Mouse (Mus musculus): ENCODE measurements around the gene Ppfia3. TPM values are rescaled to one million over a fixed set of nuclear protein-coding genes. Genes with fewer than 3 reads are reported as not detected.

The Ppfia3 gene
- total and polyA plus RNA-seq, 2 experiments from 2014 or later: 25.5 to 107 TPM

DNA sequence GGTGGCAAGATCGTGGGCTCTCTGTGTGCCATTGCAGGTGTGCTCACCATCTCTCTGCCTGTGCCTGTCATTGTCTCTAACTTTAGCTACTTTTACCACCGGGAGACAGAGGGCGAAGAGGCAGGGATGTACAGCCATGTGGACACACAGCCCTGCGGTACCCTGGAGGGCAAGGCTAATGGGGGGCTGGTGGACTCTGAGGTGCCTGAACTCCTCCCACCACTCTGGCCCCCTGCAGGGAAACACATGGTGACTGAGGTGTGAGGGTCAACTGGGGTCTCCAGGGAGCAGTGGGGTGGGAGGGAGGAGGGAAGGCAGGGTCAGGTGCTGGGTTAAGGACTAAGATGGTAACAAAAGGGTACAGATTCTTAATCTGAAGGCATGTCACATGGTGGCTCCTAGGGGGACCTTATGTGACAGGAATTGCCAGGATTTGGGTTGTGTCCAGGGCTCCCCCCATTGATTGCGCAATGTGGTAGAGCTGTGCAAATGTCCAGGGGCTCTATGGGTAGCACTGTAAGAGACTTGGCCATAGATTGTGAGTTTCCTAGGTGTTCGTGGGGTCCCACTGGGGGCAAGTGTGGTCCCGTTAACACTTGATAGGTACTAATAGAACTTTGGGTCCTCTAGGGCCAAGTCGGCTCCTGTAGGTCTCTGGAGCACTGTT, 42.8 kb upstream of the Ppfia3 start:
- no peak for TF ChIP-seq CTCF (IDR thresholded peaks at IDR 0.05; ENCODE audit: low read depth)
- no peak overlapping the region for H3K4me2 ChIP-seq (ENCODE audit: low read depth, low read length)
- no peak overlapping the region for H3K4me3 ChIP-seq (ENCODE audit: low read length)
- no peak for ATAC-seq
- H3K36me3 ChIP-seq (ENCODE audit: insufficient read depth, low read length): no peaks in the 10 kb centered on the region
- peaks cover 10% of the 10 kb centered on the region for H3K4me1 ChIP-seq (ENCODE audit: insufficient read depth, low read length)
- no peak overlapping the region for H3K9ac ChIP-seq (replicated peaks; ENCODE audit: low read length)
- 90% methylated on average over 8 of the region's 8 CpGs for WGBS
- DNase-seq (ENCODE audit: low spot score): no peak
- peaks cover 80% of the 10 kb centered on the region for H3K27me3 ChIP-seq (ENCODE audit: insufficient read depth, low read length)
- no peak overlapping the region for H3K27ac ChIP-seq
- no peaks in the 10 kb centered on the region for H3K9me3 ChIP-seq (ENCODE audit: low read length)

DNA sequence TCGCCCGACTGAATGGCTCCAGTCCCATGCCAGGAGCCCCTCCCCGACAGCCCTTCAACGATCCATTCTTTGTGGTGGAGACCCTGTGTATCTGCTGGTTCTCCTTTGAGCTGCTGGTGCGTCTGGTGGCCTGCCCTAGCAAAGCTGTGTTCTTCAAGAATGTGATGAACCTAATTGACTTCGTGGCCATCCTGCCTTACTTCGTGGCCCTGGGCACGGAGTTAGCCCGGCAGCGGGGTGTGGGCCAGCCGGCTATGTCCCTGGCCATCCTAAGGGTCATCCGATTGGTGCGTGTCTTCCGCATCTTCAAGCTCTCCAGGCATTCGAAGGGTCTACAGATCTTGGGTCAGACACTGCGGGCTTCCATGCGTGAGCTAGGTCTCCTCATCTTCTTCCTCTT, 42.1 kb upstream of the Ppfia3 start:
- DNase-seq (ENCODE audit: low spot score) (no peak), ATAC-seq (no peak)
- TF ChIP-seq CTCF (IDR thresholded peaks at IDR 0.05; ENCODE audit: low read depth): no peak
- no peaks in the 10 kb centered on the region for H3K36me3 ChIP-seq (ENCODE audit: insufficient read depth, low read length)
- H3K27me3 ChIP-seq (ENCODE audit: insufficient read depth, low read length): peaks cover 73% of the 10 kb centered on the region
- peaks cover 7% of the 10 kb centered on the region for H3K4me1 ChIP-seq (ENCODE audit: insufficient read depth, low read length)
- no peak overlapping the region for H3K4me3 ChIP-seq (ENCODE audit: low read length)
- no peak overlapping the region for H3K4me2 ChIP-seq (ENCODE audit: low read depth, low read length)
- no peaks in the 10 kb centered on the region for H3K9me3 ChIP-seq (ENCODE audit: low read length)
- WGBS: 91% methylated on average over 17 of the region's 17 CpGs
- H3K27ac ChIP-seq: no peak overlapping the region
- no peak overlapping the region for H3K9ac ChIP-seq (replicated peaks; ENCODE audit: low read length)

DNA sequence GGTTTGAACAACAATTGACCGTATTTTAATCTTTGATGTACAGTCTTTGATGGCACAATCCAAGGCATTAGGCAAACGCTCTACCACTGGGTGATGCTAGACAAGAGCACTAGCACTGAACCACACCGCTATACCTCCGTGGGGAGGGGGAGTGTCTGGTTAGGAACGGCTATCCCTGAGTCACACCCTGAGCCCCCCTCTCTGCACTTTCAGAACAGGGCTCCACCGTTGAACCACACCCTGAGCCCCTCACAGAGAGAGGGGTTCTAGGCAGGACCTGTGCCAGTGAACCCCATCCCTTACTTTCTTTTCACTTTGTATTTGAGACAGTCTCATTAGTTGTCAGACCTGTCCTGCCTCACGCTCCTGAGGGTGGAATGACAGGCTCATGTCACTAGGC, 41.5 kb upstream of the Ppfia3 start:
- WGBS: 77% methylated on average over 7 of the region's 7 CpGs
- Histone ChIP-seq H3K4me1 (ENCODE audit: insufficient read depth, low read length) (peaks cover under 1% of the 10 kb centered on the region; the same call in 1 of the 2 replicates), H3K9me3 (ENCODE audit: low read length) (no peaks in the 10 kb centered on the region), H3K9ac (replicated peaks; ENCODE audit: low read length) (no peak overlapping the region), H3K27ac (no peak overlapping the region), H3K36me3 (ENCODE audit: insufficient read depth, low read length) (no peaks in the 10 kb centered on the region), H3K4me3 (ENCODE audit: low read length) (no peak overlapping the region), H3K4me2 (ENCODE audit: low read depth, low read length) (no peak overlapping the region), H3K27me3 (ENCODE audit: insufficient read depth, low read length) (peaks cover 67% of the 10 kb centered on the region)
- DNase-seq (ENCODE audit: low spot score) (no peak), ATAC-seq (no peak)
- no peak for TF ChIP-seq CTCF (IDR thresholded peaks at IDR 0.05; ENCODE audit: low read depth)

GRCm38 (mm10) chr7:45407836-45408235, 41.0 kb upstream of the Ppfia3 start:
- Histone ChIP-seq H3K27me3 (ENCODE audit: insufficient read depth, low read length) (peaks cover 64% of the 10 kb centered on the region), H3K36me3 (ENCODE audit: insufficient read depth, low read length) (no peaks in the 10 kb centered on the region), H3K4me3 (ENCODE audit: low read length) (no peak overlapping the region), H3K9me3 (ENCODE audit: low read length) (no peaks in the 10 kb centered on the region), H3K4me1 (ENCODE audit: insufficient read depth, low read length) (no peaks in the 10 kb centered on the region), H3K4me2 (ENCODE audit: low read depth, low read length) (no peak overlapping the region), H3K27ac (no peak overlapping the region), H3K9ac (replicated peaks; ENCODE audit: low read length) (no peak overlapping the region)
- no peak for DNase-seq (ENCODE audit: low spot score)
- 77% methylated on average over 10 of the region's 10 CpGs for WGBS
- ATAC-seq: no peak
- no peak for TF ChIP-seq CTCF (IDR thresholded peaks at IDR 0.05; ENCODE audit: low read depth)

DNA sequence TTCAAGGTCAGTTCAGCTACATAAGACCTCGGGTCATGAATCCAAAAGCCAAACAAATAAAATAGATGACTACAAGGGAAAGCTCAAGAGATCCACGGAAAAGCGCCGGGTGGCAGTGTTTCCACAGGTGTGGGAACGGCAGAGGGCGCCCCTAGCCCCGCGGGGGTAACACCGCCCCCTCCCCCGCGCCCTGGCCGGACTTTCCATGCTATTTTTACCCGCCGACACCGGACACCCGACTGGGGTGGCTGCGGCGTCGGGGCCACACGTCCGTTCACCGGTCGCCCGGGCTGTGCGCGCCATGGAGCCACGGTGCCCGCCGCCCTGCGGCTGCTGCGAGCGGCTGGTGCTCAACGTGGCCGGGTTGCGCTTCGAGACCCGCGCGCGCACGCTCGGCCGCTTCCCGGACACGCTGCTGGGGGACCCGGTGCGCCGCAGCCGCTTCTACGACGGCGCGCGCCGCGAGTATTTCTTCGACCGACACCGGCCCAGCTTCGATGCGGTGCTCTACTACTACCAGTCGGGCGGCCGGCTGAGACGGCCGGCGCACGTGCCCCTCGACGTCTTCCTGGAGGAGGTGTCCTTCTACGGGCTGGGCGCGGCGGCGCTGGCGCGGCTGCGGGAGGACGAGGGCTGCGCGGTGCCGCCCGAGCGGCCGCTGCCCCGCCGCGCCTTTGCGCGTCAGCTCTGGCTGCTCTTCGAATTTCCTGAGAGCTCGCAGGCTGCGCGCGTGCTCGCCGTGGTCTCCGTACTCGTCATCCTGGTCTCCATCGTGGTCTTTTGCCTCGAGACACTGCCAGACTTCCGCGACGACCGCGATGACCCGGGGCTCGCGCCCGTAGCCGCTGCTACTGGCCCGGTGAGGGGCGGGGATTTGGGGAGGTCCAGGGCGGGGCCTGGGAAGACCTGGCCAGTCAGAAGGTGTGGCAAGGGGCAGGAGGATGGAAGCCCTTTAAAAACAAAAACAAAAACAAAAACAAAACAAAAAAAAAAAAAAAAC, 39.6 kb upstream of the Ppfia3 start:
- TF ChIP-seq CTCF (IDR thresholded peaks at IDR 0.05; ENCODE audit: low read depth): no peak
- H3K9ac ChIP-seq (replicated peaks; ENCODE audit: low read length): peak overlapping the region; percentile 9; the same call in 1 of the 2 replicates
- H3K27ac ChIP-seq: no peak overlapping the region
- 2% methylated on average over 109 of the region's 114 CpGs for whole genome bisulfite sequencing
- peak overlapping the region; percentile 50 for H3K4me2 ChIP-seq (ENCODE audit: low read depth, low read length)
- H3K36me3 ChIP-seq (ENCODE audit: insufficient read depth, low read length): no peaks in the 10 kb centered on the region
- H3K27me3 ChIP-seq (ENCODE audit: insufficient read depth, low read length): peaks cover 57% of the 10 kb centered on the region
- H3K9me3 ChIP-seq (ENCODE audit: low read length): no peaks in the 10 kb centered on the region
- no peaks in the 10 kb centered on the region for H3K4me1 ChIP-seq (ENCODE audit: insufficient read depth, low read length)
- peak; percentile 21; the same call in 1 of the 2 replicates for ATAC-seq
- H3K4me3 ChIP-seq (ENCODE audit: low read length): peak overlapping the region; percentile 34
- DNase-seq (ENCODE audit: low spot score): peak; percentile 8

DNA sequence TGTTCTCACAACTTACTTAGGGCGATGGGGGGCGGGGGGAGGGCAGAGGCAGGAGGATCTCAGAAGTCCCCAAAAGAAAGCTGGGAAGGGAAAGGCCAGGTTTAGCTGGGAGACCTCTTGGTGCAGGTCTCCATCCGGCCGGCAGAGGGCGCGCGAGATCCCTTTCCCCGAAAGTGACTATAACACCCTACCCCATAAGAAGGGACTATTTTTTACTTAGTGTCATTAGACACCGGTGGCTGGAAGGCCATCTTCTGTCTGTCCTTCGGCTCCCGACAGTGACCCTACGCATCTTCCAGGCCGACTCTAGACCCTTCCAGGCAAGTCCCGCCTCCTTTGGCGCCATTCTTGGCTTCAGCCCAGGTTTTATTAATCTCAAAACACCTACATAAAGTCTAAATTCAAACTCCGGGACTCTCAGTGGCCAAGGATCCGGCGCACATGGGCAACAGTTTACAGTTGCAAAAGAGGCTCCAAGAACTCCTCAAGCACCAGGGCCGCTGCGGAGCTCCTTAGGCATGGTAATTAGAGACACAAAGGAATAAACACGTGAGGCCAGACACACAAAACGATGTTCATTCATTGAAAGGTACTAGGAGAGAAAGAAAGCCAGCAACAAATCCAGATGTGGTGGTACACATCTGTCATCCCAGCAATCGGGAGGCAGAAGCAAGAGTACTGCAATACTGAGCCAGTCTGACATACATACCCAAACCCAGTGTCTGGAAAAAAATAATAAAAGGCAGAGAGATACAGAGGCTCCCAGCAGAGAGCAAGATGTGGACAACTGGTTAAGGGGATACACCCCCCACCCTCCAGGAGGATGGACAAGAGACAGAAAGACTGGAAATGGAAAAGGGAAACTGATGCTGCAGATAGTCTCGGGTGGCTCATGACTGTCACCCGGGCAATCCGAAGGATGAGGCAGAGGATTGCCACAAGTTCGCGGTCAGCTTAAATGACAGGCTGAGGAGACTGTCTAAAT, 38.6 kb upstream of the Ppfia3 start, which contains the start of gene Kcna7:
Kcna7 (plus strand) TSS at position 563 of the 985 bp plus-strand sequence.
- WGBS: 10% methylated on average over 28 of the region's 28 CpGs
- Histone ChIP-seq H3K4me1 (ENCODE audit: insufficient read depth, low read length) (no peaks in the 10 kb centered on the region), H3K36me3 (ENCODE audit: insufficient read depth, low read length) (no peaks in the 10 kb centered on the region), H3K4me3 (ENCODE audit: low read length) (peak within 1 kb of the TSS; percentile 34), H3K27me3 (ENCODE audit: insufficient read depth, low read length) (peaks cover 50% of the 10 kb centered on the region), H3K27ac (no peak within 1 kb of the TSS), H3K9ac (replicated peaks; ENCODE audit: low read length) (peak within 1 kb of the TSS; percentile 9; the same call in 1 of the 2 replicates), H3K9me3 (ENCODE audit: low read length) (no peaks in the 10 kb centered on the region), H3K4me2 (ENCODE audit: low read depth, low read length) (peak within 1 kb of the TSS; percentile 50)
- peak; percentile 34; the same call in 1 of the 2 replicates for ATAC-seq
- peak; percentile 28 for DNase-seq (ENCODE audit: low spot score)
- TF ChIP-seq CTCF (IDR thresholded peaks at IDR 0.05; ENCODE audit: low read depth): peak; percentile 86
